Mouse (Mus musculus) heart, postnatal 25 days (tissue): ENCODE measurements around the gene Tmem254b. TPM values are rescaled to one million over a fixed set of nuclear protein-coding genes. Genes with fewer than 3 reads are reported as not detected.
"Not testable (repeated sequence)": the region's sequence is repeated elsewhere in the genome, so short reads cannot be mapped to it uniquely, and the experiment has no call there.

Experiments used
- DNase-seq: peaks from one replicate; pipeline ENCODE4 v3.0.0; 2022; ENCODE audit warnings: low spot score
- intact Hi-C: fragments of 180-260 bp; cut with DNase I; formaldehyde crosslinking; loops from one replicate; pipeline ENCODE4 v1.15.1; 2025
- total RNA-seq, 2 experiments: library from RNA; stranded (reverse); gene quantifications; 2 replicates each; pipeline ENCODE4 v1.2.3; 2021

Gene Tmem254b
- total RNA-seq, result 1 to 10 TPM; 2.0 to 2.6 TPM

DNA sequence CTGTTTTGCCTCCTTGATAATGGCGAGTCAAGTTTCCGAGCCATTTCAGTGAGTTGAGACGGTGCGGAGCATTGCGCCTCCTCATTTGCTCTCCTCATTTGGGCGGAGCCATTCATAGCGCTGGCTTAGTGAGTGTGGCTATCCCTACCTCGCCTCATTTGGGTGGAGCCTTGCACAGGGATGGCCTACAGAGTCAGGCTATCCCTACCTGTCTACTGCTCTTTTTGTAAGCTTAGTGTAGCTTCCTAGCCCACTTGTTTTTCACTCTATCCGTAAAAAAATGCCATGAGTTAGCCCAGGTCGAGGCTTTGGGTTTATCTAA is at the start of gene Tmem254b:
Gene Tmem254b, minus strand, starts transcription at position 116 of the 322 bp plus-strand sequence.
- DNase-seq, intact Hi-C loops: not testable (repeated sequence)

GRCm38 (mm10) chr14:26237183-26237582 is 30.3 kb upstream of the Tmem254b start:
- DNase-seq, intact Hi-C loops: not testable (repeated sequence)

GRCm38 (mm10) chr14:26216233-26217000 is 9.6 kb upstream of the Tmem254b start:
- intact Hi-C loops, DNase-seq: not testable (repeated sequence)

DNA sequence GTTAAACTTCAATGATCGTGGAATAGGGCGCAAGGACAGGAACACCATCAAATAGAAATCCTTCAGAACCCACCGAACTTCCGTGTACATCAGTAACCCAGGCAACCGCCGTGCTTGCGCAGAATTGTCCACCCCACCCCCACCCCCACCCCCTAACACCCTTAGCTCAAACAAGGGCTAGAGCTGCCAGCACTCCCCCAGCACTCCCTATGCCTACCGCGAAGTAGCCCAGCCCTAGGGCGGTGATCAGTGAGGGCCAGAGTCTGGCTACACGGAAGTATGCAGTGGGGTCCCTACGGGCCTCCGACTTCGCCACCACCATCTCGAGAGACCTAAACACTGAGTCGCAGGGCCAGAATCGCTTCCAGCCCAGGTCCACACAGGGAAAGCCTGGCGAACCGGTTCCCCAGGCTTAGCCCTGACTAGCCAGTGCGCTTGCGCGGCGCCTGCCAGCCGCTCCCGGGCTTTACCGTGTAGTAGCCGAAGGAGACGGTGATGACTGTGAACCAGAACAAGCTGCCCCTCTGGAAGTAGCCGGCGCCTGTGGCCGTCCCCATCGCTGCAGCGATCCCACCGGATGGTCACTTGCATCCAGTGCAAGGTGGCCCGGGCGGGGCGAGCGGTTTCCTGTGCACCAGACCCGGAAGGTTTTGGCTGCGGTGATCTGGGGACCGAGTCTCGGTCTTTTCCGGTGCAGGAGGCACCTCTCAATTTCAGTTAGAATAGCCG is 480 bp downstream of the Tmem254b start:
- intact Hi-C loops, DNase-seq: not testable (repeated sequence)

GRCm38 (mm10) chr14:26197851-26198250 is 9.0 kb downstream of the Tmem254b start:
- intact Hi-C loops, DNase-seq: not testable (repeated sequence)

DNA sequence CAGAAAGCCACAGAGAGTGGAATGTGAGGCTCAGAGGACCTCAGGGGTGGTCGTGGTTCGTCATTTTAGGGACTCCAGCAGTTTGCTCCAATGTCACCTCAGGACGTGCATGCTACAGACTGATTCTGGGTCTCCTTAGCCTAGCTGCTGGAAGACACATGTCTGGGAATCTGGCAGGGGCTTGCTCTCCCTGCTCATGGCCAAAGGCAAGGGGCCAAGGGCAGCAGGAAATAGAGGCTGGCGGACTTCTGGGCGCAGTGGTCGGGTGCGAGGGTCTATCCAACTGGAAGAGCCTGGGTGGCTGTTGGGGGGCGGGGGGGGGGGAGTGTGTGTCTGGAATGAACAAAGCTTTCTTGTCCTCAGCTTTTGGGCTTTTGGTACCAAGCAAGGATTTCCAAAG is 18.5 kb downstream of the Tmem254b start:
- DNase-seq, intact Hi-C loops: not testable (repeated sequence)

GRCm38 (mm10) chr14:26186638-26187037 is 20.2 kb downstream of the Tmem254b start:
- DNase-seq, intact Hi-C loops: not testable (repeated sequence)

DNA sequence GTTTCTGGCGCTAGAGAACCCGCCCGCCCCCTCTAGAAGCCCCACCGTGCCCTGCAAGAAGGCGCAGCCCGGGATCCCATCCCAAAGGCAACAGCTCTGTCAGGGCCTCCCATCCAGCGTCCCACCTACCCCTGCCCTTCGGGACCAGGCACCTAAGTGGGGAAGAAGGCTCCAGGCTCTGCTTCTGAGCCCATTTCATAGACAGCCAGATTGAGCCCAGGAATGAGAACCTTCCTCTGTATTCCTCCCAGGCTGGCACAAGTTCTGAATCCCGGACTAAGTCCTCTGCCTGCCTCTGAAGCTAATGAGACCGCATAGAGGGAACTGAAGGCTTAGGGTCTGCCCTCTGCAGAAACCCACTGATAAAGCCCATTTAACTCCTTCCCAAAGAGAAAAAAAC is 24.5 kb downstream of the Tmem254b start, which contains the start of gene Plac9b:
Gene Plac9b, minus strand, starts transcription at position 101 of the 400 bp plus-strand sequence.
- intact Hi-C loops, DNase-seq: not testable (repeated sequence)

- DNase-seq, intact Hi-C loops: not testable (repeated sequence)
These were observed 25.2 kb downstream of the Tmem254b start for GRCm38 (mm10) chr14:26181660-26182059.

- intact Hi-C loops, DNase-seq: not testable (repeated sequence)
These were observed 31.8 kb downstream of the Tmem254b start for GRCm38 (mm10) chr14:26175028-26175427.

DNA sequence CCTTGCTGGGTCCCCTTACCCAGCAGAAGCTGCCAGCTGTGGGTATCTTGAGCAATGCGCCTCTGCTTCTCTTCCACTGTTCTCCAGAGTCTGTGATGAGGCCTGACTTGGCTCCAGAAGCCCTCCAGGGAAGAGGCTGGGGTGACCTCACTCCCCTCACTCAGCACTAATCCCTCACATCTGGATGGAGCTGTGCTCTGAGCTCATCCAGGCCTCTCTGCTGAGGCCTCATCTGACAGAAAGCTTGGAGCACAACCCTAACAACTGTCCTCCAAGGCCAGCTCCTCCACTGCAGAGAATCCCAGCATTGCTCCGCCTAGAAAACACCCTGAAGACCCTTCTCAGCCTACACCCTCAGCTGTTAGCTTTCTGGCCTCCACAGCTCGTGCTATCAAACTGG is 32.9 kb downstream of the Tmem254b start:
- DNase-seq, intact Hi-C loops: not testable (repeated sequence)

GRCm38 (mm10) chr14:26165266-26165665 is 41.6 kb downstream of the Tmem254b start:
- DNase-seq, intact Hi-C loops: not testable (repeated sequence)

DNA sequence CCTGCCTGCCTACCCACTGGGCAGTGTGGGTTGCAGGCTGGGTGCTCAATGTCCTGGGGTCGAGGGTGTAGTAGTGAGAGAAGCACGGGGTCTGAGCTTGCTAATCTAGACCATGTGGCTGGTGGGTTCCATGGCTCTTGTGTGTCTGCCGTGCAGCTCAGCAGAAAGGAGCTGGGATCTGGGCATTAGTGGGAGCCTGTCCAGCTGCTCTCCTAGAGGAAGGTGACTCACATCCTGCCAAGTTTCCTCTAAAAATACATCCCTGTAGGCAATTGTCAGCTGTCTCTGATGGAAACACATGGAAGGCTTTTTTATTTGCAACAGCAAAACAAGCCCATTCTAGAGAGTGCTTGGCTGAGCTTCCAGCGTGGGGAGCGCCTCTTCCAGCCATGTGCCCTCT is 44.4 kb downstream of the Tmem254b start:
- intact Hi-C loops, DNase-seq: not testable (repeated sequence)

DNA sequence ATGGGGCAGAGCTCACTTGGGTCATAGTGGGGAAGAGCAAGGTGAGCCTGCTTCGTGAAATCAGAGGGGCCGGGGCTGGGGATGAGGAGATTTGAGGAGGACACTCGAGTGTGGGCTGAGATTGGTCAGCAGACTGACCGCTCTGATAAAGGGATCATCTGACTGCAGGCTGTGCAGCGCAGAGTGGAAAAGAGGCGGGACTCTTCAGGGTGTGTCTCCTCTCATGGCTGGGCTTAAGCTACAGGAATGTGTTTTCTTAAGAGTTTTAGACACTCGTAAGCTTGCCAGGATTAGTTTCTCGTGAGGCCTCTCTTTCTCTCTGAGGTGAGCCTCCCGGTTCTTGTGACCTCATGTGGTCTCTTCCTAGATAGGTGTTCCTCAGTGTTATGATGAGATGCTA is 45.7 kb downstream of the Tmem254b start:
- DNase-seq, intact Hi-C loops: not testable (repeated sequence)

DNA sequence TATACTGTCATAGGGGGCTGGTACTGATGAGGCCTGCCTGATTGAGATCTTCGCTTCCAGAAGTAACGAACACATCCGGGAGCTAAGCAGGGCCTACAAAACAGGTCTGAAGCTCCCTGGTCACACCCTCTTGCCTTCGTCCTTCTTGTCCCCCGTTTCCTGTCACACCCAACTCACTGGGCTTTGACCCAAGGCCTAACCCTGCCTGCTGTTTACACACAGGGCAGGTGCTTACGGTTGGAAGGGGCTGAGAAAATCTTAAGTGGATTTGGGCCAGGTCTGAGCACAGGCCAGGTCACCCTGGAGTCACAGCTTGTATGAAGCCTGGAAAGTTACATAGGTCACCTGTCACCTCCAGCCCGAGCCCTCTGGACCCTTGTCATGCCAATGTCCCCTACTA is 50.8 kb downstream of the Tmem254b start:
- DNase-seq, intact Hi-C loops: not testable (repeated sequence)

Other genes with a start within 250 kb of the Tmem254b start
- gene Duxbl1, start 228.5 kb downstream of the Tmem254b start, total RNA-seq, result not detected
- gene Gm9780, start 164.3 kb downstream of the Tmem254b start, total RNA-seq, result 10 to 100 TPM; 21.3 to 30.8 TPM
- gene Tmem254c, start 139.7 kb downstream of the Tmem254b start, total RNA-seq, result 1 to 10 TPM; 6.8 to 7.0 TPM
- not detected for gene Cphx2, start 125.5 kb downstream of the Tmem254b start, total RNA-seq
- gene Cphx3, start 124.7 kb downstream of the Tmem254b start, total RNA-seq, result not detected
- gene Duxbl2, start 88.7 kb downstream of the Tmem254b start, total RNA-seq, result not detected
- gene Plac9b, start 24.6 kb downstream of the Tmem254b start, total RNA-seq, result 10 to 100 TPM; 44.6 to 46.8 TPM
- not detected for gene Duxbl3, start 50.9 kb upstream of the Tmem254b start, total RNA-seq